Mouse (Mus musculus): ENCODE data around the gene Ercc6l2. TPM values are rescaled to one million over a fixed set of nuclear protein-coding genes. Genes with fewer than 3 reads are reported as not detected.

Gene Ercc6l2
- polyA plus RNA-seq, 1 experiment from 2014 or later, result 29.5 TPM

DNA sequence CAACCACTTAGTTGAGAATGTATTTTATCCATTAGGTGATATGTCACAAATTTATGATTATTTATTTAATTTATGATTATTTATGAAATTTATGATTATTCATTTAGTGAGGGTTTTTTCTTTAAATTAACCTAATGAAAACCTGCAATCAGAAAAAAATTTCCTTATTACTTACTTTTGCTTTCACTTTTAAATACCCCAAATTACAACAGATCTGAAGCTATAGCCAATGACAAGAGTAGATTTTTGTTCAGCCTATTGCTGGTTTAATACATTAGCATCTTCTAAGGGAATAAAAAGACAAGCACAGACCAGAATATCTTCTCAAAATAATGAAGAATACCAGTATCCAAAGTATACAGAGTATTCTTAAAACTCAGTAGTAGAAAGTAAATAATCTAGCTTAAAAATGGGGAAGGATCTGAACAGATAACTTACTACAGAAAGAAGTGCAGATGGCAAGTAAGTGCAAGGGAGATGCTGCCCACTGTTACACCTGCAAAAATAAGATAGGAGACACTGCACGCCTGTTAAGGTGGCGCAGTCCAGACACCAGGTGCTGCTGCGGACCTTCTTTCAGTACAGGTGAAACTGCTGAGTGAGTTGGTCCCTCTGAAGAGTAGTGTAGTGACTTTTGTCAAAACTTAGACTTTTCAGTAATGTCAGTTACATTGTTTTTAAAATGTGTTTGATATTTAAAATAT is 35.4 kb downstream of the Ercc6l2 start:
- 90% methylated on average over 3 of the region's 3 CpGs for WGBS
- H3K27me3 ChIP-seq (ENCODE audit: control insufficient read depth, insufficient read depth, low read length), result no peaks in the 10 kb centered on the region
- no peak overlapping the region for H3K9ac ChIP-seq (replicated peaks; ENCODE audit: low read length)
- no peaks in the 10 kb centered on the region for H3K9me3 ChIP-seq (replicated peaks; ENCODE audit: control insufficient read depth, low read length)
- no peak overlapping the region for H3K4me2 ChIP-seq (ENCODE audit: low read depth, low read length)
- no peaks in the 10 kb centered on the region for H3K4me1 ChIP-seq (ENCODE audit: control insufficient read depth, insufficient read depth, low read length)
- ATAC-seq (replicated peaks; ENCODE audit: insufficient number of reproducible peaks, low FRiP score, low TSS enrichment, low read depth) (no peak), DNase-seq (ENCODE audit: low spot score) (no peak)
- H3K27ac ChIP-seq (replicated peaks; ENCODE audit: low read depth, low read length), result no peak overlapping the region
- no peaks in the 10 kb centered on the region for H3K36me3 ChIP-seq (replicated peaks; ENCODE audit: control insufficient read depth, insufficient read depth, low read depth, low read length)
- no peak overlapping the region for H3K4me3 ChIP-seq (ENCODE audit: low read depth, low read length)

DNA sequence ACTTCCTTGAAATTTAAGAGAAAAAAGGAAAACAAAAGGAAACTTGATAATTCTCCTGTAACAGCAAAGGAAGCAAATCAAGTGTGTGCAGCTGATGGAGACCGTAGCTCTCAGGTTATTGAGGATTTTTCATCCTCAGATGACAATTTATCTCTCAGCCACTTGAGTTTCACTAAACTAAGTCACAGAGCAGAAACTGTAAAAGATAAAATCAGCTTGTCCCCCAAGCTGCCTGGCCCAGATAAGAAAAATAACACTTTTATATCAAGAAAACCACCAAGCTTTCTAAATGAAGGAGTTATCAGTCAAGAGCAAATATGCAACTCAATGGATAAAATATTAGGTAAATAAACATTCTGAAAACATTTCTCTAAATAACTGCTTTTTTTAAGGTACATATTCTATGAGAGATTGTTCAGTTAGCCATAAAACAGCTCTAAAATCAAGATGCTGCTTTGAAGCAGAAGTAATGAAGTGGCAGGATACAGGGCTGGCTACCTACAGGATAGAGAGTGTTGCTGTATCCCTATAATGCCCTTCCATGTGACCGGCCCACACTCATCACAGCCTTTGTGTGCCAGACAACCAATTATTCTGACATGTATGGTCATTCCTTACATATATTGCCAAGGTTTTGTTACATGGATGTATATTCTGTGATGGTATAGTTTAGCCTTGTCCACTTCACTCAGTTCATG is 57.7 kb downstream of the Ercc6l2 start:
- ATAC-seq (replicated peaks; ENCODE audit: insufficient number of reproducible peaks, low FRiP score, low TSS enrichment, low read depth) (no peak), DNase-seq (ENCODE audit: low spot score) (no peak)
- 91% methylated on average over 2 of the region's 2 CpGs for WGBS
- Histone ChIP-seq H3K9ac (replicated peaks; ENCODE audit: low read length) (no peak overlapping the region), H3K4me3 (ENCODE audit: low read depth, low read length) (no peak overlapping the region), H3K4me2 (ENCODE audit: low read depth, low read length) (no peak overlapping the region), H3K27me3 (ENCODE audit: control insufficient read depth, insufficient read depth, low read length) (no peaks in the 10 kb centered on the region), H3K36me3 (replicated peaks; ENCODE audit: control insufficient read depth, insufficient read depth, low read depth, low read length) (no peaks in the 10 kb centered on the region), H3K4me1 (ENCODE audit: control insufficient read depth, insufficient read depth, low read length) (no peaks in the 10 kb centered on the region), H3K27ac (replicated peaks; ENCODE audit: low read depth, low read length) (no peak overlapping the region), H3K9me3 (replicated peaks; ENCODE audit: control insufficient read depth, low read length) (no peaks in the 10 kb centered on the region)

DNA sequence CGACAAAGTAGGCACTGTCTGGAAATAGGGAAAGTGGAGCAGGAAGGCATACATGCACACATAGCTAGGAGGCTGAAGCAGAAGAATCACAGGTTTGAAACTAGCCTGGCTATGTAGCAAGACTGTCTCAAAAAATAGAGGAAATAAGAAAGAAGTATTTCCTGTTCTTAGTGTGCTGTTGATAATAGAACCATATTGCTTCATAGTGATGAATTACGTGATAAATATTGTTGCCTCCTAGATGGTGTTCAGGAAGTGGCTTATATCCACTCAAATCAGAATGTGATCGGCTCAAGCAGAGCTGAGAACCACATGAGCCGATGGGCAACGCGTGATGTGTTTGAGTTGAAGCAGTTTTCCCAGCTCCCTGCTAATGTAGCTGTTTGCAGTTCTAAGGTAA is 62.1 kb downstream of the Ercc6l2 start:
- no peak overlapping the region for H3K4me3 ChIP-seq (ENCODE audit: low read depth, low read length)

DNA sequence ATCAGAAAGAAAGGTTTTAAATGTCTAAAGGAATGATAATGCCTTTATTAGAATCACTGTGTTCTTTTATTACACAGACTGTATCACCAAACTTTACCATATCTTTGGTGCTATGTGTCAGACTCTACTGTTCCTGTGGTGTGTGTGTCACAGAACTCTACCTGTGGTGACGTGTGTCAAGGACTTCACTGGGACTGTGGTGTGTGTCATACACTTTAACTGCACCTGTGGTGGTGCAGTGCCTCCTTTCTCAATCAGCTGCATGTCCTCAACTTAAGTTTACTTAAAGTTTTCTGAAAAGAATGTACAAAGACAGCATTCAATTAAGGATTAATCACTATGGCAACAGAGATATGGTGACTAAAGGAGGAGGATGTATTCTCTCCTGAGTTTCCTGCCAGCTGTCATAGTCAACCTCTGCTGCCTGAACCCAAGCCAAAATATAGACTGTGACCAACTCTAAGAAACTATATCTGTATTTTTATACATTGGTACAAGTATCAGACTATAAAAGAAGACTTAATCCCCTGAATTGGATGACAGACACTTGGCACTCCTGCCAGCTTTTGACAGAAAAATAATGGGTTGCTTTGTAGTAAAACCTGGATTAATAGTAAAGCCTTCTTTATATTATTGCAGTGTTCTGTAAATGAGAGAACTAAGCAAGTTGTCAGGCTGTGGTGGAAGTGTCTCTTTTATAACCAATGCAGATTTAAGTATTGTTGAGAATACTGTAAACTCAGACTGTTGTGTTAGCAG is 64.2 kb downstream of the Ercc6l2 start:
- no peak overlapping the region for H3K9ac ChIP-seq (replicated peaks; ENCODE audit: low read length)
- H3K4me2 ChIP-seq (ENCODE audit: low read depth, low read length), result no peak overlapping the region
- no peaks in the 10 kb centered on the region for H3K27me3 ChIP-seq (ENCODE audit: control insufficient read depth, insufficient read depth, low read length)
- H3K9me3 ChIP-seq (replicated peaks; ENCODE audit: control insufficient read depth, low read length), result no peaks in the 10 kb centered on the region
- no peak overlapping the region for H3K27ac ChIP-seq (replicated peaks; ENCODE audit: low read depth, low read length)
- ATAC-seq (replicated peaks; ENCODE audit: insufficient number of reproducible peaks, low FRiP score, low TSS enrichment, low read depth) (no peak), DNase-seq (ENCODE audit: low spot score) (no peak)
- no peak overlapping the region for H3K4me3 ChIP-seq (ENCODE audit: low read depth, low read length)
- H3K4me1 ChIP-seq (ENCODE audit: control insufficient read depth, insufficient read depth, low read length), result no peaks in the 10 kb centered on the region
- H3K36me3 ChIP-seq (replicated peaks; ENCODE audit: control insufficient read depth, insufficient read depth, low read depth, low read length), result no peaks in the 10 kb centered on the region
- 69% methylated on average over 1 of the region's 1 CpGs for WGBS

More for the DNA sequence above, 62.1 kb downstream of the Ercc6l2 start:
- no peak for DNase-seq (ENCODE audit: low spot score)
- no peak for ATAC-seq (replicated peaks; ENCODE audit: insufficient number of reproducible peaks, low FRiP score, low TSS enrichment, low read depth)
- Histone ChIP-seq H3K4me1 (ENCODE audit: control insufficient read depth, insufficient read depth, low read length) (no peaks in the 10 kb centered on the region), H3K27me3 (ENCODE audit: control insufficient read depth, insufficient read depth, low read length) (no peaks in the 10 kb centered on the region), H3K9ac (replicated peaks; ENCODE audit: low read length) (no peak overlapping the region), H3K36me3 (replicated peaks; ENCODE audit: control insufficient read depth, insufficient read depth, low read depth, low read length) (no peaks in the 10 kb centered on the region), H3K27ac (replicated peaks; ENCODE audit: low read depth, low read length) (no peak overlapping the region), H3K9me3 (replicated peaks; ENCODE audit: control insufficient read depth, low read length) (no peaks in the 10 kb centered on the region), H3K4me2 (ENCODE audit: low read depth, low read length) (no peak overlapping the region)
- 87% methylated on average over 6 of the region's 6 CpGs for WGBS

DNA sequence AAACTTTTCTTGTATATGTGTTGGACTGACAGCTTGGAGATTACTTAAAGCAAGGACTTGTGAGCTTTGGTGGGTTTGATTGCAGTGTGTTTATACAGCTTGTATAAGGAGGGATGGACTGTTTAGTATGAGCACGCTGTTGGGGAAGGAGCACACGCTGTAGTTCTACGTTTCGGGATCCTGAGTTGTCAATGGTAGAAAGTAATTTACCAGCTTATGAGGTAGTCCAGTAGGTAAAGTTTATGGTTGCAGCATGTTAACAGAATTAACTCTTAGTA is 64.8 kb downstream of the Ercc6l2 start:
- Histone ChIP-seq H3K4me1 (ENCODE audit: control insufficient read depth, insufficient read depth, low read length) (no peaks in the 10 kb centered on the region), H3K9me3 (replicated peaks; ENCODE audit: control insufficient read depth, low read length) (no peaks in the 10 kb centered on the region), H3K9ac (replicated peaks; ENCODE audit: low read length) (no peak overlapping the region), H3K4me3 (ENCODE audit: low read depth, low read length) (no peak overlapping the region), H3K27ac (replicated peaks; ENCODE audit: low read depth, low read length) (no peak overlapping the region), H3K4me2 (ENCODE audit: low read depth, low read length) (no peak overlapping the region), H3K27me3 (ENCODE audit: control insufficient read depth, insufficient read depth, low read length) (no peaks in the 10 kb centered on the region), H3K36me3 (replicated peaks; ENCODE audit: control insufficient read depth, insufficient read depth, low read depth, low read length) (no peaks in the 10 kb centered on the region)
- ATAC-seq (replicated peaks; ENCODE audit: insufficient number of reproducible peaks, low FRiP score, low TSS enrichment, low read depth) (no peak), DNase-seq (ENCODE audit: low spot score) (no peak)
- 75% methylated on average over 4 of the region's 4 CpGs for WGBS

DNA sequence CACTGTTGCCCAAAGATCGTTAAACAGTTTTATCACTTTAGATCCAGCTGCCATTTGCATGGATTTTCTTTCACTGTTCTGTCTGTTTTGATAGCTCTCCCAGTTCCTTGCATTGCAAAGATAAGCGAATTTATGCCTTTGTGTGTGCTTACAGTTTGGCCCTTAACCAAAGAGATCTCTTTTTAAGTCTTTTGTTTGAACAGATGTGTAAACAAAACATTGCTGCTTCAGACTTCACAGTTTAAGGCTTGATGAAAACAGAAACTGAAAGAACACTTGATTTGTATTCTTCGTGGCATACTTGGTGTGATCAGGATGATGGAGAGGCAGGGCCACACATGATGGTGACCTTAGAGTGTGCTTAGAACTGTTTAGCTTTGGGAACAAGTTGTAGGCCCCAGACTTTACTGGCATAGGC is 70.5 kb downstream of the Ercc6l2 start:
- 74% methylated on average over 3 of the region's 3 CpGs for WGBS
- Histone ChIP-seq H3K27ac (replicated peaks; ENCODE audit: low read depth, low read length) (no peak overlapping the region), H3K9ac (replicated peaks; ENCODE audit: low read length) (no peak overlapping the region)

DNA sequence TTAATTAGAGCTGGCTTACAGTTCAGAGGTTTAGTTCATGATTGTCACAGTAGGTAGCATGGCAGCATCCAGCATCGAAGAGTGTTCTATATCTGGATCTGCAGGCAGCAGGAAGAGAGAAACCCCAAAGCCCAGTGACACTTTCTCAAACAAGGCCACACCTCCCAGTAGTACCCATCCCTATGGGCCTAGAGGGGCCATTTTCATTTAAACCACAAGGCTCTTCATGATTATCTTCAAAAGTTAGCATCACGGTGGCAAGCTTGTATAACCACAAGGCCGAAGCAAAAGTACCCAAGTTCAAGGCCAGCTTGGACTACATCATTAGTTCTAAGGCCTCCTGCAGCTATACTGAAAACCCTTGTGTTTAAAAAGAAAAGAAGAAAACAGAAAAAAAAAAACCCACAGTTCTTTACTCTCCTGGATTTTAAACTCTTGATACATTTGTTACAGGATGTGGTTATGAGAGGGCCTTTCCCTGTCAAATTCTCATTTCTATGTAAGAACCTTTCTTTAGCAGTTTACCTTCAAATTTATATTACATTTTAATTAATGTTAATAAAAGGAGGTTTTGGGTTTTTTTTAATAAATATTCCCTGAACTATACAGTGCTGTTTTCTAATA is 71.5 kb downstream of the Ercc6l2 start:
- Histone ChIP-seq H3K4me1 (ENCODE audit: control insufficient read depth, insufficient read depth, low read length) (no peaks in the 10 kb centered on the region), H3K36me3 (replicated peaks; ENCODE audit: control insufficient read depth, insufficient read depth, low read depth, low read length) (no peaks in the 10 kb centered on the region), H3K27me3 (ENCODE audit: control insufficient read depth, insufficient read depth, low read length) (no peaks in the 10 kb centered on the region), H3K9me3 (replicated peaks; ENCODE audit: control insufficient read depth, low read length) (no peaks in the 10 kb centered on the region), H3K27ac (replicated peaks; ENCODE audit: low read depth, low read length) (no peak overlapping the region), H3K9ac (replicated peaks; ENCODE audit: low read length) (no peak overlapping the region), H3K4me3 (ENCODE audit: low read depth, low read length) (no peak overlapping the region), H3K4me2 (ENCODE audit: low read depth, low read length) (no peak overlapping the region)
- DNase-seq (ENCODE audit: low spot score) (no peak), ATAC-seq (replicated peaks; ENCODE audit: insufficient number of reproducible peaks, low FRiP score, low TSS enrichment, low read depth) (no peak)
- WGBS, result 96% methylated on average over 3 of the region's 3 CpGs

More for the DNA sequence above, 70.5 kb downstream of the Ercc6l2 start:
- Histone ChIP-seq H3K36me3 (replicated peaks; ENCODE audit: control insufficient read depth, insufficient read depth, low read depth, low read length) (no peaks in the 10 kb centered on the region), H3K4me1 (ENCODE audit: control insufficient read depth, insufficient read depth, low read length) (no peaks in the 10 kb centered on the region), H3K4me3 (ENCODE audit: low read depth, low read length) (no peak overlapping the region), H3K9me3 (replicated peaks; ENCODE audit: control insufficient read depth, low read length) (no peaks in the 10 kb centered on the region), H3K4me2 (ENCODE audit: low read depth, low read length) (no peak overlapping the region), H3K27me3 (ENCODE audit: control insufficient read depth, insufficient read depth, low read length) (no peaks in the 10 kb centered on the region)
- DNase-seq (ENCODE audit: low spot score) (no peak), ATAC-seq (replicated peaks; ENCODE audit: insufficient number of reproducible peaks, low FRiP score, low TSS enrichment, low read depth) (no peak)
